Mouse (Mus musculus) spleen, adult 2 months (tissue): ENCODE data around the gene Zfp978. TPM values are rescaled to one million over a fixed set of nuclear protein-coding genes. Genes with fewer than 3 reads are reported as not detected.
"Not testable (repeated sequence)": the region's sequence is repeated elsewhere in the genome, so short reads cannot be mapped to it uniquely, and the experiment has no call there.

Experiments used
- DNase-seq, 2 experiments: peaks; one replicate each; pipeline versions ENCODE4 v3.0.0 to v3.0.0-alpha.2; 2012 to 2021; ENCODE audit warnings: low spot score in 2 of 2, low read depth in 1 of 2
- H3K27ac ChIP-seq: fragments of 200-500 bp; 2 replicates; pipeline ENCODE4 v1.5.1; 2012; ENCODE audit warnings: low read length, inconsistent platforms; ENCODE audit not compliant: insufficient read depth
- H3K27me3 ChIP-seq: fragments of 200-500 bp; 2 replicates; pipeline ENCODE4 v1.6.1; 2012; ENCODE audit warnings: mild to moderate bottlenecking, moderate library complexity, low read length, inconsistent platforms; ENCODE audit not compliant: control insufficient read depth, insufficient read depth
- H3K36me3 ChIP-seq: fragments of 200-500 bp; 2 replicates; pipeline ENCODE4 v1.6.1; 2012; ENCODE audit warnings: mild to moderate bottlenecking, low read length, inconsistent platforms; ENCODE audit not compliant: control insufficient read depth, insufficient read depth
- H3K4me1 ChIP-seq: fragments of 200-500 bp; 2 replicates; pipeline ENCODE4 v1.6.1; 2011; ENCODE audit warnings: inconsistent platforms; ENCODE audit not compliant: control insufficient read depth, insufficient read depth, insufficient read length
- H3K4me3 ChIP-seq: fragments of 200-500 bp; 2 replicates; pipeline ENCODE4 v1.5.1; 2011; ENCODE audit warnings: mild to moderate bottlenecking, inconsistent platforms; ENCODE audit not compliant: insufficient read depth, insufficient read length; ENCODE audit errors: extremely low read depth
- CTCF ChIP-seq: fragments of 200-500 bp; IDR thresholded peaks from 2 replicates; pipeline ENCODE4 v1.5.1; 2011; ENCODE audit warnings: mild to moderate bottlenecking, inconsistent platforms; ENCODE audit not compliant: insufficient read depth, insufficient read length, insufficient replicate concordance; ENCODE audit errors: extremely low read depth
- POLR2A ChIP-seq: fragments of 200-500 bp; IDR thresholded peaks from 2 replicates; pipeline ENCODE4 v1.6.1; 2011; ENCODE audit warnings: low read depth, low read length, inconsistent platforms
- WGBS: fragments of 180-500 bp; shearing (Covaris S2); methylation state at CpG from one replicate; pipeline ENCODE4 v1.1.7; 2018; 5-methylcytosine and 5-hydroxymethylcytosine counted together
- polyA plus RNA-seq: library from polyadenylated mRNA; depleted of rRNA; stranded (reverse); fragments of >200 nt; gene quantifications from 2 replicates; pipeline ENCODE4 v1.2.3, GENCODE M21; 2012

Zfp978 gene
- polyA plus RNA-seq, 1 experiment: not detected

DNA sequence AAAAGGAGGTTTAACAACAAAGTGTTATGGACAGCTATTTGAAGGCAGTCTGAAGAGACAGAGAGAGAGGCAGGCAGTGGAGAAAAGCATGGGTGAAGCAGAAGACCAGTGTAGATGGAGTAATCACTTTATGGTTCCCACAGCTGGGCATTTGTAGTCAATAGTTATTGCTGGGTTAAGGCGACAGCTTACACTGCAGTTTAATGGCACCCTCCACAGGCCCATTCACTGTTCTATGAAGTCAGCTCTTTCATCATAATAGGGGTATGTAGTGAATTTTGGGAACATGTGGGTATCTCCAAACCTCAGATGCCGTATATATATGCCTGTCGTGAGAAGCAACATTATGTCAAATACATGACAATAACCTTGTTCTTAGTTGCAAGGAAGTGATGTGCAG lies 59.7 kb downstream of the Zfp978 start:
- H3K27me3 ChIP-seq: no peaks in the 10 kb centered on the region

DNA sequence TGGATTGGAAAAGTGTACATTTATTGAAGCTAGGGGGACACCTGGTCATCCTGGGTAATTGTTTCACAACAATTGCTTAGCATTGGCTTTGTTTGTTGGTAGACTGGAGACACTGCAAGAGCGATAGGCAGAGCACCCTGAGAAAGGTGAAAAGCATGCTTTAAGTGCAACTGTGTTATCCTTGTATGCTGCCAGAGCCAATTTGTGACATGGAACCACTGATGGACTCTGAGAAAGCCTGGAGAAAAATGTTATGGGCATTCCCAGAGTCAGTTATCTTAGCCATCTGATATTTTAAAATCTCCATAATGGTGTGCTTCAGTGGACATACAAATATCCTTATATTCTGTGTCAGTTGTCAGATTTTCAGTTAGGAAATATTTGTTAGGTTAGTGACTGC lies 60.2 kb downstream of the Zfp978 start:
- H3K27ac ChIP-seq, H3K4me3 ChIP-seq, DNase-seq, H3K36me3 ChIP-seq, H3K27me3 ChIP-seq, H3K4me1 ChIP-seq: not testable (repeated sequence)
- 25% methylated on average over 1 of the region's 1 CpGs for WGBS

More for the DNA sequence above, 59.7 kb downstream of the Zfp978 start:
- Histone ChIP-seq H3K27ac (no peak overlapping the region), H3K4me1 (no peaks in the 10 kb centered on the region), H3K4me3 (no peak overlapping the region), H3K36me3 (no peaks in the 10 kb centered on the region)
- WGBS: 67% methylated on average over 3 of the region's 3 CpGs
- DNase-seq: no peak
- TF ChIP-seq CTCF (no peak), POLR2A (no peak)

DNA sequence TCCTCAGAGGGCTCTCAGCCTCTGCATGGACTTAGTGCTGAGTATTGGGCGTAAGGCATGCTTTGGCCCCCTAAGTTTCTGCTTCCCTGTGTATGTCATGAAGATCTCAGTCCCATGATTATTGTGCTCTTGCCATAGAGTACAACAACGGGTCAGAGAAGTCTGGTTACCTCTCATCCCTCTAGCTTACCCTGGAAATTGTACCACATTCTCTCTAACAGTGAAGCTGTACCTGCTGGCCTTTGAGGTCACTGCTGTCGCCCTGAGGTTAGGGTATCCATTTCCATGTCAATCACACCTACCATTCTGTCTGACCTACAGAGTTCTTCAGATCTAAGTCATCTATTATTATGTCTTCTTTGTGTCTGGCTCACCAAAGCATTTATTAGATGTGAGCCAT lies 62.0 kb downstream of the Zfp978 start:
- no peak for TF ChIP-seq POLR2A
- TF ChIP-seq CTCF: no peak
- H3K27me3 ChIP-seq: no peaks in the 10 kb centered on the region
- H3K4me1 ChIP-seq: no peaks in the 10 kb centered on the region
- 46% methylated on average over 3 of the region's 3 CpGs for WGBS
- H3K36me3 ChIP-seq: no peaks in the 10 kb centered on the region
- no peak overlapping the region for H3K4me3 ChIP-seq
- DNase-seq: no peak
- no peak overlapping the region for H3K27ac ChIP-seq

GRCm38 (mm10) chr4:147423641-147424298 lies 62.7 kb downstream of the Zfp978 start:
- 58% methylated on average over 4 of the region's 4 CpGs for WGBS

GRCm38 (mm10) chr4:147424404-147424803 lies 63.3 kb downstream of the Zfp978 start:
- WGBS: 52% methylated on average over 3 of the region's 3 CpGs
- not testable (repeated sequence) for DNase-seq, H3K27ac ChIP-seq, H3K4me1 ChIP-seq, H3K4me3 ChIP-seq, H3K27me3 ChIP-seq, H3K36me3 ChIP-seq

More at GRCm38 (mm10) chr4:147423641-147424298, 62.7 kb downstream of the Zfp978 start:
- no peak overlapping the region for H3K4me3 ChIP-seq
- H3K36me3 ChIP-seq: no peaks in the 10 kb centered on the region
- TF ChIP-seq CTCF: no peak
- TF ChIP-seq POLR2A: no peak
- H3K4me1 ChIP-seq: no peaks in the 10 kb centered on the region
- H3K27ac ChIP-seq: no peak overlapping the region
- DNase-seq: no peak
- H3K27me3 ChIP-seq: no peaks in the 10 kb centered on the region

DNA sequence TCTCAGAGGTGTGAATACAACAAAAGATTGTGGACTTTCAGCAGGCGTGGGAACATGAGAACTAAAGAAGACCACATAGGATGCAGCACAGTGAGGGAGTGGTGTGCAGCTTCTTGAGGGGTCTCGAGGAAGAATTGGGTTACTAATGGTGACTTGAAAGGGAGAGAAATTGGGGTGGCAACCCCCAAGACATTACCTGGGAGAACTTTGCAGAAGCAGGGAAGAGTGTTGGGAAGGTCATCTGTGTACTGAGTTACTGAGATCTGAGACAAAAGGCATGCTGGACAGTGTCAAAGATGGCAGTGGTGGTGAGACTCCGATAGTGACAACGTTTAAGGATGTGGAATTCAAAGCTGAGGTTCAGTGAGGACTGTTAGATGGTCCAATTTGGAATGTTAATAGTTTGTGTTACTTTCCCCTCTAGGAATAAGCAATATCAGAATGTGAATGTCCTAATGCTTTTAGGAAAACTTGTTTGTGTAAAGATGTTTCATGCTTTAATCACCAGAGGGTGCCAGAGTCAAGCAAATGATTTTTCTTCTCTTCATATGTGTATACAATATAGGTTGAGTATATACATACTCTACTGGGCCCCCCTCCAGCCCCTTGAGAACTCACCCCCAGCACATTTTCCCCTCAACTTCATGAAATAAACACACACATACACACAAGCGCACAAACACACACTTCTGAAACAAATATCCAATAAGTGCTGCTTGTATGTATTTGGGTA lies 64.7 kb downstream of the Zfp978 start:
- DNase-seq, H3K27ac ChIP-seq, H3K4me1 ChIP-seq, H3K36me3 ChIP-seq, H3K4me3 ChIP-seq, H3K27me3 ChIP-seq: not testable (repeated sequence)
- 54% methylated on average over 5 of the region's 5 CpGs for WGBS

- TF ChIP-seq CTCF (no peak), POLR2A (no peak)
- Histone ChIP-seq H3K4me1 (no peaks in the 10 kb centered on the region), H3K36me3 (no peaks in the 10 kb centered on the region), H3K27ac (no peak overlapping the region), H3K27me3 (no peaks in the 10 kb centered on the region), H3K4me3 (no peak overlapping the region)
- DNase-seq: no peak
Observed at GRCm38 (mm10) chr4:147430651-147431050, 69.5 kb downstream of the Zfp978 start.

DNA sequence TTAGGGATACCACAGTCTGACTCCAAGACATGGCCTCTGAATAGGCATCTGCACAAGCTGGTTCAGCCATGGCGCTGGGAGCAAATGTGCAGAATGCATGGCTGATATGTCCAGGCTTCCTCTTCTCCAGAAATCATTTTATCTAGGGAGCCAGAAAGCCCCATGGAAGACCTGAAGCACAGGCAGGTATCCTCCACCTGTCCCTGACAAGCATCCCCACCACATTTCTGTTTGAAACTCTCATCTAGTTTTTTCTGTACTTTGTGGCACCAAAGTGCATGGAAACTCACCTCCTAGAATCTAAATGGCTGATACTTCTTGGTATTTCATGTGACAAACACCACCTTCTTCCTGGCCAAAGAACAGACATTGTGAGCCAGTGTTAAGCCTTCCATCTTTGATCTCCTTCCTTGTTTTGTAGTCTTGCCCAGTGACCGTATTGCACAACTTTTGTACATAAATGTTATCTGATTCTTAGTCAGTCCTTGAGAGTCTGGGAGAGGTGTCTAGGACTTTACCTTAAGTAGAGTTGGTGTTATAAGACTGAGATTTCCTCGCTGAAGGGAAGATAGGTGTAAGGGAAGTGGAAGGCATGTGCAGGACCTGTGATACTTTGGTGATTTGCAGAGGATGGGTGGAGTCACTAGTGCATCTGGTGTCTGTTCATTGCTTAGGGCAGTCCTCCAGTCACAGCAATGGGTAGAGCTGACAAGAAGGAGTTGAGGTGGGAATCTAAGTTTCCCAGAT lies 70.8 kb downstream of the Zfp978 start:
- not testable (repeated sequence) for H3K36me3 ChIP-seq, DNase-seq, H3K4me1 ChIP-seq, H3K4me3 ChIP-seq, H3K27me3 ChIP-seq, H3K27ac ChIP-seq
- WGBS: 70% methylated on average over 3 of the region's 3 CpGs
